Mouse (Mus musculus): ENCODE data around the gene Lnpk. TPM values are rescaled to one million over a fixed set of nuclear protein-coding genes. Genes with fewer than 3 reads are reported as not detected.

Lnpk gene
- polyA plus RNA-seq, 1 experiment from 2014 or later = 17.1 TPM

DNA sequence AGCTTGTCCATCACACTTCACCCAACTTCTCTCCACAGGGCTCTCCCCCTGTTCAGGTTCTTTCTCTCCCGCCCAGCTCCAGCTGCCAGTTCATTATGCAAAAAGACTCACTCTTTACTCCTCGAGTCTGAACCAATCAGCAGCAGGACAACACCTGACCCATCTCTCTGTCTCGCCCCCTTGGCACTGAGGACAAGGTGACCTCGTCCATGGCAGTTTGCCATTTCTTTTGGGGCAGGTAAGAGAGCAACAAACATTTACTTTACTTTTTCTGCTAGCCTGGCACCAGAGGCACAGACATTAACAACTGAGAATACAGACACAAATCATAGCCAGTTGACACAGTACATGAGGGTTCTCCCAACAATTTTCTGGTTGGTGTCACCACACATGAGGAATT is 8.8 kb downstream of the Lnpk start:
- Histone ChIP-seq H3K4me3 (replicated peaks; ENCODE audit: low read depth, low read length) (no peak overlapping the region), H3K9ac (ENCODE audit: low read depth, low read length) (no peak overlapping the region), H3K27ac (no peak overlapping the region), H3K36me3 (ENCODE audit: insufficient read depth, low read length) (no peaks in the 10 kb centered on the region), H3K27me3 (ENCODE audit: insufficient read depth, low read length) (no peaks in the 10 kb centered on the region), H3K4me2 (ENCODE audit: low read length) (no peak overlapping the region), H3K4me1 (replicated peaks; ENCODE audit: insufficient read depth, low read length) (no peaks in the 10 kb centered on the region), H3K9me3 (replicated peaks; ENCODE audit: low read length) (no peaks in the 10 kb centered on the region)
- 71% methylated on average over 4 of the region's 4 CpGs for WGBS
- no peak for TF ChIP-seq CTCF (IDR thresholded peaks at IDR 0.05; ENCODE audit: low read depth)
- no peak for ATAC-seq (replicated peaks; ENCODE audit: low FRiP score, low read depth)
- DNase-seq (ENCODE audit: low spot score) = no peak

DNA sequence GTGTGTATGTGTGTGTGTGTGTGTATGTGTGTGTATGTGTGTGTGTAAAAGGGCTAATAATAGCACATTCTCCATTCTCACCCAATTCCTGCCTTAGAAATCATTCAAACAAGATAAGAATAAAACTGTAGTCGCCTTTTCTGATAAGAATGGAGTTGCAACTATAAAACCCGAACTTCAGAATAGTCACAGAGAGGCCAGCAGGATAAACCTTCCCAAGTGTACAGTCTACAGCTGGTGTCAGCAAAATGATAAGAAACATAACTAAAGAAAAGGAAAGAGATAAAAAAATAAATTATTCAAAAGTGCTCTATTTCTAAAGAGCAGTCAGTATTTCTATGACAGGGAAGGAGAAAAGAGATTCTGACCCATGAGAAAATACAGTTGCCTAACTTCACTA is 19.4 kb downstream of the Lnpk start:
- WGBS = 65% methylated on average over 2 of the region's 2 CpGs
- Histone ChIP-seq H3K4me3 (replicated peaks; ENCODE audit: low read depth, low read length) (no peak overlapping the region), H3K36me3 (ENCODE audit: insufficient read depth, low read length) (no peaks in the 10 kb centered on the region), H3K27me3 (ENCODE audit: insufficient read depth, low read length) (no peaks in the 10 kb centered on the region), H3K9ac (ENCODE audit: low read depth, low read length) (no peak overlapping the region), H3K9me3 (replicated peaks; ENCODE audit: low read length) (no peaks in the 10 kb centered on the region), H3K4me1 (replicated peaks; ENCODE audit: insufficient read depth, low read length) (no peaks in the 10 kb centered on the region), H3K27ac (no peak overlapping the region), H3K4me2 (ENCODE audit: low read length) (no peak overlapping the region)
- DNase-seq (ENCODE audit: low spot score) = no peak
- no peak for ATAC-seq (replicated peaks; ENCODE audit: low FRiP score, low read depth)
- TF ChIP-seq CTCF (IDR thresholded peaks at IDR 0.05; ENCODE audit: low read depth) = no peak

DNA sequence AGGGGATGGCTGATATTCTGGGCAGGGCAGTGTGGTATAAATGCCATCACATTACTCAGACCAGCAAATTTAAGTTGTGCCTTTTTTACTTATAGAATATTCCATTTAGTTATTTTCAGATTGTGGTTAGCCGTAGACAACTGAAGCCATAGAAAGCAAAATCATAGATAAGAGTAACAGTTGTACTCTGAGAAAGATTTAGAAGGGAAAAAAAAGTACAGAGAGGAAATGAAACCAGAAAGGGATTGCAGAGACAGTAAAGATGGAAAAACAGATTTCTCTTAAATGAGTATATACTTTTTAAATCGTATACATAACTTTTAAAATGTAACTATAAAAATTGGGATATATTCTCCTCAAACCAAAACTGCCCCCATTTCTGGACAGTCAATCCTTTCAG is 20.1 kb downstream of the Lnpk start:
- no peaks in the 10 kb centered on the region for H3K27me3 ChIP-seq (ENCODE audit: insufficient read depth, low read length)
- H3K4me1 ChIP-seq (replicated peaks; ENCODE audit: insufficient read depth, low read length) = no peaks in the 10 kb centered on the region
- H3K9ac ChIP-seq (ENCODE audit: low read depth, low read length) = no peak overlapping the region
- H3K4me2 ChIP-seq (ENCODE audit: low read length) = no peak overlapping the region
- WGBS = 93% methylated on average over 2 of the region's 2 CpGs
- no peaks in the 10 kb centered on the region for H3K36me3 ChIP-seq (ENCODE audit: insufficient read depth, low read length)
- ATAC-seq (replicated peaks; ENCODE audit: low FRiP score, low read depth) = no peak
- no peaks in the 10 kb centered on the region for H3K9me3 ChIP-seq (replicated peaks; ENCODE audit: low read length)
- no peak for DNase-seq (ENCODE audit: low spot score)
- no peak for TF ChIP-seq CTCF (IDR thresholded peaks at IDR 0.05; ENCODE audit: low read depth)
- no peak overlapping the region for H3K27ac ChIP-seq
- no peak overlapping the region for H3K4me3 ChIP-seq (replicated peaks; ENCODE audit: low read depth, low read length)

- 80% methylated on average over 2 of the region's 2 CpGs for WGBS
Observed at GRCm38 (mm10) chr2:74557451-74557850, 21.8 kb downstream of the Lnpk start.

DNA sequence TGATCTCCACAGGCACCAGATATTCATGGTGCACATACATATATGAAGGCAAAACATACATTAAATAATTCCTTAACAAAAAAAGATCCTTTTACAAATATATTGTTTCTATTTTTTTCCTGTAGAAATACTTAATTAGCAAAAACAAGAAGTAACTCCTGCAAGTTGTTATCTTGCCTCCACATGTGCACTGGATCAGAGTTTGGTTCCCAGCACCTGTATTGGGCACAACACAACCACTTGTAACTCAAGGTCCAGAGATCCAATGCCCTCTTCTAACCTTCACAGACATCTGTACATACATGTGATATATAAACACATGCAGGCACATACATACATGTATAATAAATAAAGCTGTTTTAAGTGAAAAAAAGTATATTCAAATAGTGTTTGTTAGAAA is 27.3 kb downstream of the Lnpk start:
- Histone ChIP-seq H3K9ac (ENCODE audit: low read depth, low read length) (no peak overlapping the region), H3K27me3 (ENCODE audit: insufficient read depth, low read length) (no peaks in the 10 kb centered on the region), H3K4me1 (replicated peaks; ENCODE audit: insufficient read depth, low read length) (no peaks in the 10 kb centered on the region), H3K4me3 (replicated peaks; ENCODE audit: low read depth, low read length) (no peak overlapping the region), H3K36me3 (ENCODE audit: insufficient read depth, low read length) (no peaks in the 10 kb centered on the region), H3K27ac (no peak overlapping the region), H3K4me2 (ENCODE audit: low read length) (no peak overlapping the region), H3K9me3 (replicated peaks; ENCODE audit: low read length) (no peaks in the 10 kb centered on the region)
- no peak for ATAC-seq (replicated peaks; ENCODE audit: low FRiP score, low read depth)
- DNase-seq (ENCODE audit: low spot score) = no peak
- TF ChIP-seq CTCF (IDR thresholded peaks at IDR 0.05; ENCODE audit: low read depth) = no peak

More at GRCm38 (mm10) chr2:74557451-74557850, 21.8 kb downstream of the Lnpk start:
- ATAC-seq (replicated peaks; ENCODE audit: low FRiP score, low read depth) (no peak), DNase-seq (ENCODE audit: low spot score) (no peak)
- H3K9ac ChIP-seq (ENCODE audit: low read depth, low read length) = no peak overlapping the region
- no peak overlapping the region for H3K27ac ChIP-seq
- H3K4me1 ChIP-seq (replicated peaks; ENCODE audit: insufficient read depth, low read length) = no peaks in the 10 kb centered on the region
- no peak overlapping the region for H3K4me3 ChIP-seq (replicated peaks; ENCODE audit: low read depth, low read length)
- no peaks in the 10 kb centered on the region for H3K27me3 ChIP-seq (ENCODE audit: insufficient read depth, low read length)
- TF ChIP-seq CTCF (IDR thresholded peaks at IDR 0.05; ENCODE audit: low read depth) = no peak
- H3K36me3 ChIP-seq (ENCODE audit: insufficient read depth, low read length) = no peaks in the 10 kb centered on the region
- no peaks in the 10 kb centered on the region for H3K9me3 ChIP-seq (replicated peaks; ENCODE audit: low read length)
- no peak overlapping the region for H3K4me2 ChIP-seq (ENCODE audit: low read length)

DNA sequence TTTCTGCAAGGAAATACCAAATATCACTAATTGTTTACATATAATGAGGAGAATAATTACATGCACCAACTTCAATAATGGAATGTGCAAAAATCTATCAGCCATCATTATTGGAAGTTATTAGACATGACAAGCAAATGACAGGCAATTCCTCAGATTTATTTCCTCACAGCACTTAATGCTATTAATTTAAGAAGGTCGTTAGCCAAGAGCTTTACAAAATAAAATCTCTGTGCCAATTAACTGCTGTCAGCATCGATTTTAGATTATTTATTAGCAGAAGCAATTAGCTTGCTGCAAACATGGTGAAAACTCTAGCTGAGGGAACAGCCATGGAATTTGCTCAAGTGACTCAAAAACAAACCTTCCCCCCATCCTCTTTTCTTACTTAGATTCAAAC is 30.9 kb downstream of the Lnpk start:
- DNase-seq (ENCODE audit: low spot score) (no peak), ATAC-seq (replicated peaks; ENCODE audit: low FRiP score, low read depth) (no peak)
- Histone ChIP-seq H3K4me1 (replicated peaks; ENCODE audit: insufficient read depth, low read length) (no peaks in the 10 kb centered on the region), H3K27ac (no peak overlapping the region), H3K9me3 (replicated peaks; ENCODE audit: low read length) (no peaks in the 10 kb centered on the region), H3K9ac (ENCODE audit: low read depth, low read length) (no peak overlapping the region), H3K27me3 (ENCODE audit: insufficient read depth, low read length) (no peaks in the 10 kb centered on the region), H3K4me2 (ENCODE audit: low read length) (no peak overlapping the region), H3K4me3 (replicated peaks; ENCODE audit: low read depth, low read length) (no peak overlapping the region), H3K36me3 (ENCODE audit: insufficient read depth, low read length) (no peaks in the 10 kb centered on the region)
- WGBS = 64% methylated on average over 2 of the region's 2 CpGs
- TF ChIP-seq CTCF (IDR thresholded peaks at IDR 0.05; ENCODE audit: low read depth) = no peak

DNA sequence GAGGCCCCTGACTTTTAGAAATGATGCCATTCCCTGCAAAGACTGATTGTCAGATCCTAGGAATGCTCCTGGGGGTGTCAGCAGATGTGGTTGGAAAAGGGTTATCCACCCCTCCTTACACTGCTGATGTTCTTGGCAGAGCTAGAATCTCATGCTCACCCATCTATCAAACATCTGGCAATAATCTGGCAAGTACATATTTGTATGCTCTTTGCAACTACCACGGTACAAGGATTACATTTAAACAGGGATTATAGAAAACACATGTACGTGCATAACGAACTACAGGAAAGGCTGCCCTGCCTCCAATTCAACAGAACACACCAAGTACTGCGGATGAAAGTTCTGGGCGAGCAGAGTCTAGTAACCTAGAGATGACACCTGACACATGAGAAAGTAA is 70.9 kb downstream of the Lnpk start:
- Histone ChIP-seq H3K27ac (no peak overlapping the region), H3K4me2 (ENCODE audit: low read length) (no peak overlapping the region), H3K4me3 (replicated peaks; ENCODE audit: low read depth, low read length) (no peak overlapping the region), H3K36me3 (ENCODE audit: insufficient read depth, low read length) (no peaks in the 10 kb centered on the region), H3K9ac (ENCODE audit: low read depth, low read length) (no peak overlapping the region), H3K9me3 (replicated peaks; ENCODE audit: low read length) (no peaks in the 10 kb centered on the region), H3K27me3 (ENCODE audit: insufficient read depth, low read length) (no peaks in the 10 kb centered on the region), H3K4me1 (replicated peaks; ENCODE audit: insufficient read depth, low read length) (no peaks in the 10 kb centered on the region)
- ATAC-seq (replicated peaks; ENCODE audit: low FRiP score, low read depth) = no peak
- no peak for DNase-seq (ENCODE audit: low spot score)
- 89% methylated on average over 5 of the region's 5 CpGs for WGBS
- no peak for TF ChIP-seq CTCF (IDR thresholded peaks at IDR 0.05; ENCODE audit: low read depth)

Measured in kidney, postnatal 0 days (tissue).